Mouse (Mus musculus): ENCODE results near the gene Pon2.
"Not testable (repeated sequence)": the region's sequence is repeated elsewhere in the genome, so short reads cannot be mapped to it uniquely, and the experiment has no call there.

The Pon2 gene

GRCm38 (mm10) chr6:5298092-5298554 lies at the start of gene Pon2:
TSS of gene Pon2 (minus strand) at chr6:5298455.
- peak; percentile 77 for DNase-seq (ENCODE audit: low spot score)

GRCm38 (mm10) chr6:5344255-5344654 lies 46.0 kb upstream of the Pon2 start:
- DNase-seq (ENCODE audit: low spot score), result no peak

GRCm38 (mm10) chr6:5339283-5339682 lies 41.0 kb upstream of the Pon2 start:
- not testable (repeated sequence) for DNase-seq (ENCODE audit: low spot score)

DNA sequence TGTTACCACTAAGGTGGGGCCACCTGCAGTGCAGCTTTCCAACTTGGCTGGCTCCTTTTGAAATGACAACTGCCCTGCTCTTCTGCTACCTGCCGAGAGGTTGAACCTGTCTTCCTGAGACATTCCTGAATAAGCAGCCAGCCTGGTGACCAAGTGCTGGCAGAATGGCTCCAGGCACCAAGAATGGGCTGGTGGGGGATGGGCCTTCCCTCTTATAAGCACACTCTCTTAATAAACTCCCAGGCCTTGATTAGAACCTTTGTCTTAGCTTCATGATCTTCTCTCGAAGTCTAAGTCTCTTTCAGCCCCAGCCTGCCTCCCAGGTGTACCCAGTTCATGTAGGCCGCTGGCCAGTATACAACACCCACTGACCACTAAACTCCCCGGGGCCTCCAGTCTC lies 40.5 kb upstream of the Pon2 start:
- not testable (repeated sequence) for DNase-seq (ENCODE audit: low spot score)

GRCm38 (mm10) chr6:5336016-5336415 lies 37.8 kb upstream of the Pon2 start:
- DNase-seq (ENCODE audit: low spot score), result not testable (repeated sequence)

- no peak for DNase-seq (ENCODE audit: low spot score)
Observed at GRCm38 (mm10) chr6:5334021-5334420, 35.8 kb upstream of the Pon2 start.

DNA sequence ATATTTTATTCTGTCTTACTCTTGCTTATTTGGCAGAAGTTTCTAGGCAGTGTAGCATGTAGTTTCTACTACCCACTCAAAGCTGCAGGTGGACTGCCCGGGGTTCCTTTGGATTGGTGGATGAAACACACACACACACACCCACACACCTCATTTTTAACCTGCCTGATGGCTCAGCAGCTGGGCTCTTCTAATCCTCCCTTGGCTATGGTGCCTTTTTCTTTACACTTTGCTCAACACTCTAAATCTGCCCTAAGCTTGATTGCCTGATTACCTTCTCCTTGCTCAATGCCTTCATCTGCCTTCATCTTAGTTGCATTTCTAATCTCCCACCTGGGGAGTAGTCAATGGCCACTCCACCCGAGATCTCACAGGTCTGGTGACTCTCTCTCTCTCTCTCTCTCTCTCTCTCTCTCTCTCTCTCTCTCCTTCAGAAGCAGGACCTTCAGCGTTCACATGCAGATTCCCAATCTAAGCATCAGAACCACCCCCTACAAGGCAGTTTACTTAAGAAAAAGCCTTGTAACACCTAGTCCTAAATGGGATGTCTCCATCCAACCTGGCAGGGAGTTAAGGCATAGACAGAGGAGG lies 34.4 kb upstream of the Pon2 start:
- no peak for DNase-seq (ENCODE audit: low spot score)

DNA sequence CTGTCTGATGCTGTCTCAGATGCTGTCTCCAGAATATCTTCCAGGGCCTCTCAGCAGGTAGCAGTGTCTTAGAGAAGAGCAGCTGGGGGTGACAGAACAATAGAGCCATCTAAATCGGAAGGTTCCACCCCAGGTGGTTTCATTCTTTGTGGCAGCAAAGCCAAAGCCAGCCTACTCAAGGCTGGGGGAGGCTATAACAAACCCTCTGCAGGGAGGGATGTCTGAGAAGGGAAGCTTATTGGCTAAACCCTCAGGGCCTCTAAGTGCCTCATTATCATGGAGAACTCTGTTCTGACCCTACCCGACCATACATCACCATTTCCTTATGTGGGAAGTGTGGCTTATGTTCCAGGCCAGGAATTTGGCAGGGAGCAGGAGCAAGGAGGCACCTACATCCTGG lies 26.9 kb upstream of the Pon2 start:
- DNase-seq (ENCODE audit: low spot score), result no peak

DNA sequence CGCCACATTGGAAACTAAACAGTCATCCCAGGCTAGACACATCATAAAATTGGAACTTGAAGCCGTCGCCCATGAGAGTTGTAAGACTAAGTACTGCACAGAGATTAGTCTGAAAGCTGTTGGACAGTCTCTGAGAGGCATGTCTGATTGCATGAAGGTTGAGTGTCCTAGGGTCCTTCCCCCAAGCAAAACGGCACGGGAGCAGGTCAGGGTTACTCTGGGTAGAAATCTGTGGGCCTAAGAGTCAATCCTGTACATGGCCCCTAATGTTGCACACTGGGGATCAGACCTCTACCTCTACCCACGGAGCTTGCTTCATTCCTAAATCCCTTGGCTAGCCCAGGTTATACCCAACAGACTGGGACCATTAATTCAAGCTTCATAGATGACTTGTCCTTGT lies 25.8 kb upstream of the Pon2 start:
- DNase-seq (ENCODE audit: low spot score), result not testable (repeated sequence)

- no peak for DNase-seq (ENCODE audit: low spot score)
Observed at GRCm38 (mm10) chr6:5316630-5317029, 18.4 kb upstream of the Pon2 start.

DNA sequence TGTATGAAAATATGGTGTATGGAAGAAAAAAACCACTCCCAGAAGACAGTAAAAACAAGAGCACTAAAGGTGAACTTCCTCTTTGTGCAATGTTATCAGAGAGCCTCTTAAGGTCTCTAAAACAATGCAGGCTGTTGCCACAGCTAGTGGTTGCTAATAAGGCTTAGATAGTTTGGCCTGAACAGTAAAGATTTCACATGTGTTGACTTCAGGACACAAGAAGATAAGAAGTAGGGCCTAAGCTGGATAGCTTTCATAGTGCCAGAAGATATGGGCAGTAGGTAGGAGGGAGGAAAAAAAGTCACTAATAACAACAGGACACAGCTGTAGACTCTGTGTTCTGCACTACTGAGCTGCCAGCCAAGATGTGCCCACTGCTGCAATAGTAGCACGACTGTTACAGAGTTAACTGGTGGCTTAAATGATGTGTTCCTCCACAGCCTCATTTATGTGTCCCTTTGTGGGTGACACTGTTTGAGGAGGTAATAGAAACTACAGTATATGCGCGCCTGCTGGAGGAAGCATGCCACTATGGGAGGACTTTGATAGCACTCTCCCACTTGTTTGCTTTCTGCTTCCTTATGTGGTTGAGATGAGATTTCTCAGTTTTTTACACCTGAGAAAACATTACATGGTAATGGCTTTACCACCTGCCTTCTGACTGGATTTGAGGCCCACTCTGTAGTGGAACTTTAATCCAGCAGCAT lies 17.0 kb upstream of the Pon2 start:
- DNase-seq (ENCODE audit: low spot score), result peak; percentile 56

DNA sequence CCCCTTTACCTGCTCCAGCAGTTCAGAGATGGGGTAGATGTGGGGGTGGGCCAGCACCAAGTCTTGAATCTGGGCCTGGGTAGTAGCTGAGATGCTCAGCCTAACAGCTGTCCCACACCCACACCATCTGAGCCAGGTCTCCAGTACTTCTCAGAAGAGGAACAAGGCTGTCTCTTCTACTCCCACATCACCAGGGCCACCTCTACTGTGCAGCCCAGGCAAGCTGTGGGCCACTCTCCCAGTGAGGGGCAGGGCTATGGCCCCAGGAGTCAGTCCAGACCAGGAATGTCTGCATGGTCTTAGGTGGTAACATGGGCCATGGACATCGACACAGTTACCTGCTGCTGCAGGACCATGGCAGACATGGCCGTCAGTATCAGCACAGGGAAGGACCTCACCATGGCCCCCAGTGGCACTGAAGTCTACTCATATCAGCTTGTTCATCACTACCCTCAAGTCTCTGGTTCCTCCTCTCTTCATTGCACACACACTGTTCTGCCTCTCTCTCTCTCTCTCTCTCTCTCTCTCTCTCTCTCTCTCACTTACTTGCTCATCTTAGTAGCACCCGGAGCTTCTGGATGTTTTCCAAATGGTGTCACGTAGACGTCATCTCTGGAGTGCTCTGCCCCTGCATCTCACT lies 15.8 kb upstream of the Pon2 start:
- DNase-seq (ENCODE audit: low spot score), result no peak

GRCm38 (mm10) chr6:5310491-5310890 lies 12.2 kb upstream of the Pon2 start:
- no peak for DNase-seq (ENCODE audit: low spot score)

- no peak for DNase-seq (ENCODE audit: low spot score)
Observed at GRCm38 (mm10) chr6:5309595-5310197, 11.4 kb upstream of the Pon2 start.

DNA sequence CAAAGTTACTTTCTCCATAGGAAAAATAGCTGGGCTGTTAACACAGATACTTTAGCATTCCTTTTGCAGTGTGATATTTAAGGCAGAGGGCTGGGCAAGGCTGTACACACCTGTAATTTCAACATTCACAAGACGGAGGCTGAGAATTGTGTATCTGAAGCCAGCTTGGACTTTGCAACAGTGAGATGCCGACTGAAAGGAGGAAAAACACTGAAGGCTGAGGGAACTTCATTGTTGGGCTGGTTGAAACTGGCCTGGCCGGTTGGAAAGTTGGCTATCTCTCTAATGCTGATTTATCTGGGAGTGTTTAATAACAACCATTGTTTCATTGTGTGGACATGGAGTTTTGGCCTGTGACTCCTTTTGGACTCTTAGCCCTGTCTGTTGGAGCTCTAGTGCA lies 7.7 kb upstream of the Pon2 start:
- no peak for DNase-seq (ENCODE audit: low spot score)

- no peak for DNase-seq (ENCODE audit: low spot score)
Observed at GRCm38 (mm10) chr6:5304956-5305355, 6.7 kb upstream of the Pon2 start.

GRCm38 (mm10) chr6:5300629-5301028 lies 2.4 kb upstream of the Pon2 start:
- DNase-seq (ENCODE audit: low spot score), result no peak

DNA sequence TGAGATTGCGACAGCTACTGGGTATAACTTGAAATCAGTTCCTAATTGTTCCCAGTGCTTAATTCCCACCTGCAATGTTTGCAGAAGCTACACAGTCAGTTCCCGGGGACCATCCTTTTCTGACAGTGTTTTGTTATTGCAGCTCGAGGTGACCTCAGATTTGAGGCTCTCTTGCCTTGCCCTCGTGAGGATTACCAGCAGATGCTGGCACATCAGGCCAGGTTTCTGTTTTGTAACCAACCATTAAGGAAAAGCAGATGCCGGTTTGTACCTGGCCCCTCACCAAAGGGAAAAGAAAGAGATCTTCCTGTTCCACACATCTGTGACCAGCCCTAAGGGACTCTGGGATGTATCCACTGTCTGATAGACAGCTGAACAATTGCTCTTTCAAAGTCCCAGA lies 1.3 kb upstream of the Pon2 start:
- DNase-seq (ENCODE audit: low spot score), result no peak

GRCm38 (mm10) chr6:5297321-5298091 lies 749 bp downstream of the Pon2 start:
- DNase-seq (ENCODE audit: low spot score), result peak; percentile 90

DNA sequence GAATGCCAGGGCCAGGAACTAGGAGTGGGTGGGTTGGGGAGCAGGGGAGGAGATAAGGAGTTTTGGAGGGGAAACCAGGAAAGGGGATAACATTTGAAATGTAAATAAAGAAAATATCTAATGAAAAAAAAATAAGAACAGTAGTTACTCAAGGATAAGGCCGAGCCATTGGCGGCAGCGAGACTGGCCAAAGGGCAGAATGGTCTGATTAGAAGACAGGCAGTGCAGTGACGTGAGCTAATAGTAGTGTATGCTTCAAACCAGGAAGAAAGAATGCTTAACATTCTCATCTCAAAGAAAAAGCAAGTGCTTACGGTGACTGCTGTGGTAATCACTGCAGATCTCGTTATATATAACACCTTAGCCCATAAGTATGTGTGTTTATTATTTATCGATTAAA lies 2.2 kb downstream of the Pon2 start:
- no peak for DNase-seq (ENCODE audit: low spot score)

- DNase-seq (ENCODE audit: low spot score), result no peak
Observed at GRCm38 (mm10) chr6:5294659-5295449, 3.4 kb downstream of the Pon2 start.

Data from c-Kit-positive CD71-positive TER-119-positive erythroid progenitor cells, embryonic 14.5 days (primary cell).